Mouse (Mus musculus) neural tube, embryonic 12.5 days (tissue): ENCODE measurements around the gene Lpar5. TPM values are rescaled to one million over a fixed set of nuclear protein-coding genes. Genes with fewer than 3 reads are reported as not detected.

Source experiments
- ATAC-seq: fragments of 200-750 bp; cut with Nextera tagmentation; 2 replicates; pipeline ENCODE4 v1.8.0; 2017; ENCODE audit warnings: low read depth, mild to moderate bottlenecking, moderate TSS enrichment, moderate library complexity; ENCODE audit not compliant: low FRiP score
- H3K27ac ChIP-seq: fragments of 300-500 bp; sonication (generic); 2 replicates; pipeline ENCODE4 v1.5.1; 2016
- H3K27me3 ChIP-seq: fragments of 300-500 bp; sonication (generic); replicated peaks from 2 replicates; pipeline ENCODE4 v1.6.1; 2016; ENCODE audit warnings: mild to moderate bottlenecking
- H3K36me3 ChIP-seq: fragments of 300-500 bp; sonication (generic); 2 replicates; pipeline ENCODE4 v1.6.1; 2016; ENCODE audit warnings: mild to moderate bottlenecking
- H3K4me1 ChIP-seq: fragments of 300-500 bp; sonication (generic); 2 replicates; pipeline ENCODE4 v1.6.1; 2016
- H3K4me2 ChIP-seq: fragments of 300-500 bp; sonication (generic); replicated peaks from 2 replicates; pipeline ENCODE4 v1.6.1; 2016; ENCODE audit warnings: mild to moderate bottlenecking
- H3K4me3 ChIP-seq: fragments of 300-500 bp; sonication (generic); 2 replicates; pipeline ENCODE4 v1.5.1; 2016
- H3K9ac ChIP-seq: fragments of 300-500 bp; sonication (generic); 2 replicates; pipeline ENCODE4 v1.6.1; 2016; ENCODE audit warnings: mild to moderate bottlenecking
- H3K9me3 ChIP-seq: fragments of 300-500 bp; sonication (generic); 2 replicates; pipeline ENCODE4 v1.6.1; 2016; ENCODE audit warnings: mild to moderate bottlenecking
- WGBS: fragments of 180-500 bp; shearing (Covaris S2); methylation state at CpG from one replicate; pipeline ENCODE4 v1.1.7; 2016; 5-methylcytosine and 5-hydroxymethylcytosine counted together
- polyA plus RNA-seq: library from polyadenylated mRNA; unstranded; fragments of >200 nt; fragmentation: Nextera tagmentation; extraction: Ambion mirVana; gene quantifications from 2 replicates; pipeline ENCODE4 v1.2.1, GENCODE M21; 2016

Lpar5 gene
- polyA plus RNA-seq, 1 experiment from 2014 or later, result 0.32 TPM

- no peak overlapping the region for H3K4me3 ChIP-seq
These were observed 21.0 kb downstream of the Lpar5 start for GRCm38 (mm10) chr6:125088561-125089321.

GRCm38 (mm10) chr6:125089521-125090321, 22.0 kb downstream of the Lpar5 start:
- Histone ChIP-seq H3K36me3 (no peaks in the 10 kb centered on the region), H3K27ac (peak overlapping the region; percentile 91), H3K27me3 (no peaks in the 10 kb centered on the region), H3K4me2 (peak overlapping the region; percentile 59), H3K9me3 (no peaks in the 10 kb centered on the region), H3K4me1 (peaks cover 22% of the 10 kb centered on the region), H3K9ac (peak overlapping the region; percentile 40), H3K4me3 (peak overlapping the region; percentile 15)
- WGBS, result 4% methylated on average over 15 of the region's 15 CpGs
- peak; percentile 76 for ATAC-seq

More at GRCm38 (mm10) chr6:125088561-125089321, 21.0 kb downstream of the Lpar5 start:
- Histone ChIP-seq H3K9me3 (no peaks in the 10 kb centered on the region), H3K27me3 (no peaks in the 10 kb centered on the region), H3K4me2 (peak overlapping the region; percentile 59), H3K4me1 (peaks cover 22% of the 10 kb centered on the region), H3K36me3 (no peaks in the 10 kb centered on the region), H3K9ac (no peak overlapping the region), H3K27ac (peak overlapping the region; percentile 91)
- WGBS, result 1% methylated on average over 20 of the region's 20 CpGs
- ATAC-seq, result peak; percentile 81

GRCm38 (mm10) chr6:125090341-125091085, 22.8 kb downstream of the Lpar5 start:
- Histone ChIP-seq H3K27me3 (no peaks in the 10 kb centered on the region), H3K4me2 (peak overlapping the region; percentile 59), H3K4me1 (peaks cover 22% of the 10 kb centered on the region), H3K27ac (peak overlapping the region; percentile 91), H3K9ac (no peak overlapping the region), H3K9me3 (no peaks in the 10 kb centered on the region), H3K4me3 (no peak overlapping the region), H3K36me3 (no peaks in the 10 kb centered on the region)
- no peak for ATAC-seq
- 56% methylated on average over 10 of the region's 10 CpGs for WGBS

GRCm38 (mm10) chr6:125092372-125092771, 24.7 kb downstream of the Lpar5 start:
- 89% methylated on average over 5 of the region's 5 CpGs for WGBS
- no peak overlapping the region for H3K27ac ChIP-seq

GRCm38 (mm10) chr6:125094843-125095242, 27.1 kb downstream of the Lpar5 start:
- no peak overlapping the region for H3K4me3 ChIP-seq
- H3K27ac ChIP-seq, result peak overlapping the region; percentile 42; the same call in 1 of the 2 replicates

More at GRCm38 (mm10) chr6:125092372-125092771, 24.7 kb downstream of the Lpar5 start:
- H3K4me1 ChIP-seq, result peaks cover 22% of the 10 kb centered on the region
- H3K27me3 ChIP-seq, result no peaks in the 10 kb centered on the region
- H3K36me3 ChIP-seq, result no peaks in the 10 kb centered on the region
- H3K9me3 ChIP-seq, result no peaks in the 10 kb centered on the region
- H3K4me3 ChIP-seq, result no peak overlapping the region
- no peak overlapping the region for H3K4me2 ChIP-seq
- ATAC-seq, result no peak
- no peak overlapping the region for H3K9ac ChIP-seq

GRCm38 (mm10) chr6:125095391-125096278, 27.9 kb downstream of the Lpar5 start, which contains the start of gene Chd4:
TSS of gene Chd4 (plus strand) at chr6:125095981.
- 2% methylated on average over 38 of the region's 45 CpGs for WGBS
- no peaks in the 10 kb centered on the region for H3K9me3 ChIP-seq
- peak within 1 kb of the TSS; percentile 65 for H3K4me2 ChIP-seq
- H3K9ac ChIP-seq, result peak within 1 kb of the TSS; percentile 97
- peak; percentile 70 for ATAC-seq
- H3K4me1 ChIP-seq, result peaks cover 33% of the 10 kb centered on the region
- H3K27me3 ChIP-seq, result no peaks in the 10 kb centered on the region
- peaks cover 25% of the 10 kb centered on the region for H3K36me3 ChIP-seq
- H3K27ac ChIP-seq, result peak within 1 kb of the TSS; percentile 91
- H3K4me3 ChIP-seq, result peak within 1 kb of the TSS; percentile 99

More at GRCm38 (mm10) chr6:125094843-125095242, 27.1 kb downstream of the Lpar5 start:
- Histone ChIP-seq H3K27me3 (no peaks in the 10 kb centered on the region), H3K9me3 (no peaks in the 10 kb centered on the region), H3K4me2 (no peak overlapping the region), H3K4me1 (peaks cover 33% of the 10 kb centered on the region), H3K9ac (no peak overlapping the region), H3K36me3 (peaks cover 17% of the 10 kb centered on the region; the same call in 1 of the 2 replicates)
- ATAC-seq, result no peak
- 59% methylated on average over 3 of the region's 3 CpGs for WGBS

GRCm38 (mm10) chr6:125096279-125096596, 28.5 kb downstream of the Lpar5 start:
- peaks cover 31% of the 10 kb centered on the region for H3K36me3 ChIP-seq
- under 1% methylated on average over 31 of the region's 32 CpGs for WGBS

GRCm38 (mm10) chr6:125096597-125097345, 29.1 kb downstream of the Lpar5 start:
- peak overlapping the region; percentile 65 for H3K4me2 ChIP-seq
- H3K4me3 ChIP-seq, result peak overlapping the region; percentile 99
- H3K27ac ChIP-seq, result peak overlapping the region; percentile 91
- under 1% methylated on average over 42 of the region's 44 CpGs for WGBS
- peak; percentile 52 for ATAC-seq
- H3K4me1 ChIP-seq, result peaks cover 31% of the 10 kb centered on the region
- peak overlapping the region; percentile 97 for H3K9ac ChIP-seq
- no peaks in the 10 kb centered on the region for H3K27me3 ChIP-seq
- peaks cover 36% of the 10 kb centered on the region for H3K36me3 ChIP-seq
- H3K9me3 ChIP-seq, result no peaks in the 10 kb centered on the region

More at GRCm38 (mm10) chr6:125096279-125096596, 28.5 kb downstream of the Lpar5 start:
- no peaks in the 10 kb centered on the region for H3K9me3 ChIP-seq
- H3K9ac ChIP-seq, result peak overlapping the region; percentile 97
- no peak; the same call in 1 of the 2 replicates for ATAC-seq
- H3K27me3 ChIP-seq, result no peaks in the 10 kb centered on the region
- peak overlapping the region; percentile 91 for H3K27ac ChIP-seq
- H3K4me1 ChIP-seq, result peaks cover 31% of the 10 kb centered on the region
- peak overlapping the region; percentile 65 for H3K4me2 ChIP-seq
- peak overlapping the region; percentile 99 for H3K4me3 ChIP-seq

GRCm38 (mm10) chr6:125097346-125097689, 29.6 kb downstream of the Lpar5 start:
- Histone ChIP-seq H3K4me3 (peak overlapping the region; percentile 99), H3K27me3 (no peaks in the 10 kb centered on the region), H3K4me1 (peaks cover 31% of the 10 kb centered on the region), H3K4me2 (peak overlapping the region; percentile 65), H3K9me3 (no peaks in the 10 kb centered on the region), H3K27ac (peak overlapping the region; percentile 91), H3K36me3 (peaks cover 42% of the 10 kb centered on the region), H3K9ac (peak overlapping the region; percentile 97)
- WGBS, result under 1% methylated on average over 12 of the region's 12 CpGs
- ATAC-seq, result no peak; the same call in 1 of the 2 replicates

- Histone ChIP-seq H3K4me3 (peak overlapping the region; percentile 99), H3K36me3 (peaks cover 48% of the 10 kb centered on the region)
- WGBS, result 69% methylated on average over 8 of the region's 8 CpGs
These were observed 30.2 kb downstream of the Lpar5 start for GRCm38 (mm10) chr6:125097951-125098350.

More at GRCm38 (mm10) chr6:125097951-125098350, 30.2 kb downstream of the Lpar5 start:
- Histone ChIP-seq H3K27ac (no peak overlapping the region), H3K9me3 (no peaks in the 10 kb centered on the region), H3K4me1 (peaks cover 31% of the 10 kb centered on the region), H3K9ac (peak overlapping the region; percentile 97), H3K4me2 (peak overlapping the region; percentile 65), H3K27me3 (no peaks in the 10 kb centered on the region)
- no peak for ATAC-seq
